Mouse (Mus musculus): Measurements from ENCODE around the gene Sephs1. TPM values are rescaled to one million over a fixed set of nuclear protein-coding genes. Genes with fewer than 3 reads are reported as not detected.

Gene Sephs1
- polyA plus RNA-seq, 1 experiment, result 27.2 TPM

DNA sequence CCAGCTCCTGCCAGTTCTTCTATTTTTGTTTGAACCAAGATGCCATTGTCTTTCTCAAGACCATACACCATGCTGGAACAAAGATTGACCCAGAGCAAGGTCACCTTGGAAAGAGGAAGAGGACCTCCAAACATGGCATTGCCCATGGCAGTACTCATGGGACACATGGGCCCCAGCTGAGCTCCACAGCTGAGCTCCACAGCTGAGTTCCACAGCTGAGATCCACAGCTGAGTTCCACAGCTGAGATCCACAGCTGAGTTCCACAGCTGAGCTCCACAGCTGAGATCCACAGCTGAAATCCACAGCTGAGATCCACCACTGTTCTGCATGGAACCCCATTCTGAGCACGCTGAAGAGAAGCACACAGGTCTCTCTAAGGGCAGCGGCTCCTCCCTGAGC, 69.6 kb downstream of the Sephs1 start:
- WGBS, result 89% methylated on average over 2 of the region's 2 CpGs
- no peaks in the 10 kb centered on the region for H3K4me1 ChIP-seq (ENCODE audit: control insufficient read depth, insufficient read depth, low read length)
- no peak overlapping the region for H3K27ac ChIP-seq (ENCODE audit: insufficient read depth, low read length)
- H3K4me3 ChIP-seq (replicated peaks; ENCODE audit: insufficient read depth, low read depth, low read length), result no peak overlapping the region
- H3K27me3 ChIP-seq (ENCODE audit: control insufficient read depth, insufficient read depth, low read length), result no peaks in the 10 kb centered on the region
- no peak for TF ChIP-seq CTCF (IDR thresholded peaks at IDR 0.05; ENCODE audit: borderline replicate concordance, insufficient read depth, low read depth, low read length)
- TF ChIP-seq POLR2A (IDR thresholded peaks at IDR 0.05; ENCODE audit: borderline replicate concordance, insufficient read depth, low read length), result no peak
- DNase-seq, result no peak

DNA sequence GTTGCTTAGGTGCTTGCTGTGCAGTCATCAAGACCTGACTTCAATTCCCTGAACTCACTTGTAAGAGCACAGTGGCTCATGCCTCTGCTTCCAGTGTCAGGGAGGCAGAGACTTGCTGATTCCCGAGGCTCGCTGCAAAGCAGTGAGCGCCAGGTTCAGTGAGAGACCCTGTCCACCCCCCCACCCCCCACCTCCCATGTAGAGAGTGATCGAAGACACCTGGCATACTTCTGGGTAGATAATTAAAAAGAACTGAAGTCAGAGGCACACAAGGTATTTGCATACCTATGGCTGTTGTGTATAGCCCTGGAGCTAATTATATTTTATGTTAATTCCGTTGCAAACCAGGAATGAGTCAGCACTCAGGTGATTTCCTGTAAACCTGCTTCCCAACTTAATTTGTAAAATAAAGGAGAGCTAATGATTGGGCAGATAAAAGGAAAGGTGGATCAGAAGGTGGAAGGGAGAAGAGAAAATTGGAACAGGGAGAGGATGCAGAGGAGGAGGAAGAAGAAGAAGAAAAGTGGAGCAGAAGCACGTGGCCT, 72.9 kb downstream of the Sephs1 start:
- H3K27me3 ChIP-seq (ENCODE audit: control insufficient read depth, insufficient read depth, low read length), result no peaks in the 10 kb centered on the region
- no peak for TF ChIP-seq CTCF (IDR thresholded peaks at IDR 0.05; ENCODE audit: borderline replicate concordance, insufficient read depth, low read depth, low read length)
- no peak for TF ChIP-seq POLR2A (IDR thresholded peaks at IDR 0.05; ENCODE audit: borderline replicate concordance, insufficient read depth, low read length)
- WGBS, result 84% methylated on average over 6 of the region's 6 CpGs
- no peak overlapping the region for H3K4me3 ChIP-seq (replicated peaks; ENCODE audit: insufficient read depth, low read depth, low read length)
- H3K4me1 ChIP-seq (ENCODE audit: control insufficient read depth, insufficient read depth, low read length), result no peaks in the 10 kb centered on the region
- no peak overlapping the region for H3K27ac ChIP-seq (ENCODE audit: insufficient read depth, low read length)
- no peak for DNase-seq

DNA sequence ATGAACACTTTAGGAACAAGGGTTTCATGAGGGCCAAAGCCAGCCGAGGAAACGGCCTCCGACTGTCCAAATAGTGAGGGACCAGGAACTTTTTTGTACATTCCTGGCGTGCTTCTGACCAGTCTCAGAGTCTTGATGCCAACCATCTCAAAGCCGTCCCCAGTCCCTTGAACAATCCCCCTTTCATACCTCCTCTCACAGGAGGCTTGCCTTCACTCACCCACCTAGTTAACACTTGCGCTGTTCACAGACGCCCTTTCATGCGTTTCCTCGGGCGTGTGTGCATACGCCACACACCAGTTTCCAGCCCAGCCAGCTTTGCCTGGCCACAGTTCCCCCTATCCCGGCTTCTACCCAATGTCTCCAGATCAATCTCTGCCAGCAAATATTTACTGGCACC, 76.7 kb downstream of the Sephs1 start:
- no peak overlapping the region for H3K27ac ChIP-seq (ENCODE audit: insufficient read depth, low read length)
- no peaks in the 10 kb centered on the region for H3K27me3 ChIP-seq (ENCODE audit: control insufficient read depth, insufficient read depth, low read length)
- WGBS, result 75% methylated on average over 12 of the region's 12 CpGs
- H3K4me1 ChIP-seq (ENCODE audit: control insufficient read depth, insufficient read depth, low read length), result no peaks in the 10 kb centered on the region
- TF ChIP-seq POLR2A (IDR thresholded peaks at IDR 0.05; ENCODE audit: borderline replicate concordance, insufficient read depth, low read length), result no peak
- TF ChIP-seq CTCF (IDR thresholded peaks at IDR 0.05; ENCODE audit: borderline replicate concordance, insufficient read depth, low read depth, low read length), result no peak
- no peak overlapping the region for H3K4me3 ChIP-seq (replicated peaks; ENCODE audit: insufficient read depth, low read depth, low read length)
- DNase-seq, result no peak

Other genes with a start within 250 kb of the Sephs1 start
- 45.7 and 47.8 TPM in 2 replicates for gene Prpf18, start 229.5 kb upstream of the Sephs1 start, polyA plus RNA-seq (2012; rRNA removed)
- 3.2 and 3.8 TPM in 2 replicates for gene Bend7, start 163.7 kb upstream of the Sephs1 start, polyA plus RNA-seq (2012; rRNA removed)
- gene Phyh, start 37.5 kb downstream of the Sephs1 start, polyA plus RNA-seq (2012; rRNA removed), result 139 and 153 TPM in 2 replicates
- gene Ucma, start 94.6 kb downstream of the Sephs1 start, polyA plus RNA-seq (2012; rRNA removed), result 14.4 and 18.2 TPM in 2 replicates
- 1.4 and 2.0 TPM in 2 replicates for gene Mcm10, start 131.2 kb downstream of the Sephs1 start, polyA plus RNA-seq (2012; rRNA removed)
- 14.6 and 16.3 TPM in 2 replicates for gene Optn, start 182.5 kb downstream of the Sephs1 start, polyA plus RNA-seq (2012; rRNA removed)